Mouse (Mus musculus): ENCODE measurements around the gene Timeless. TPM values are rescaled to one million over a fixed set of nuclear protein-coding genes. Genes with fewer than 3 reads are reported as not detected.
A peak's percentile ranks its signal among the peaks of the same experiment; 100 is the strongest.
"Not testable (repeated sequence)": the region's sequence is repeated elsewhere in the genome, so short reads cannot be mapped to it uniquely, and the experiment has no call there.

Gene Timeless
- polyA plus RNA-seq, 1 experiment from 2014 or later: 68.2 TPM

DNA sequence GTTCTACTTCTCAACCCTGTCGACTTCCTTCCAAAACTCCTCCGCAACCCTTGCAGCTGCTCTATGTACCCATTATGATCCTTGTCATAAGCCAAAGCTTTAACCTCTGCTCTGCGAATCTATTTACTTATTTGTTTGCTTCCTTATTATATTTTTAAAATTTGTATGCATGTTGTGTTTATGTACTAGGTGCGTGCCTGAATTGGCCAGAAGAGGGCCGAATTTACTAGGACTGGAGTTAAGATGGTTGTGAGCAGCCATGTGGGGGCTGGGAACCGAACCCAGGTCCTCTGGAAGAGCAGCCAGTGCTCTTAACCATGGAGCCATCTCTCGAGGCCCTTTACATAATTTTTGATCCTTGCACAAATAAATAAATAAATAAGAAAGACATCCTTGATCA is 39.0 kb downstream of the Timeless start:
- Histone ChIP-seq H3K36me3 (ENCODE audit: control insufficient read depth, insufficient read depth, low read length) (no peaks in the 10 kb centered on the region), H3K9ac (ENCODE audit: low read depth, low read length) (peak overlapping the region; percentile 76), H3K4me2 (replicated peaks; ENCODE audit: low read depth, low read length) (peak overlapping the region; percentile 65), H3K27me3 (ENCODE audit: control insufficient read depth, insufficient read depth, low read length) (no peaks in the 10 kb centered on the region), H3K9me3 (ENCODE audit: control insufficient read depth, low read length) (no peaks in the 10 kb centered on the region), H3K4me3 (ENCODE audit: low read length) (peak overlapping the region; percentile 79), H3K27ac (ENCODE audit: low read depth, low read length) (0 out of 2 replicates have a peak overlapping the region, but pooled peaks have one; percentile 69), H3K4me1 (ENCODE audit: control insufficient read depth, insufficient read depth, low read length) (no peaks in the 10 kb centered on the region)
- 44% methylated on average over 7 of the region's 7 CpGs for WGBS
- ATAC-seq (ENCODE audit: low FRiP score, low TSS enrichment): no peak

DNA sequence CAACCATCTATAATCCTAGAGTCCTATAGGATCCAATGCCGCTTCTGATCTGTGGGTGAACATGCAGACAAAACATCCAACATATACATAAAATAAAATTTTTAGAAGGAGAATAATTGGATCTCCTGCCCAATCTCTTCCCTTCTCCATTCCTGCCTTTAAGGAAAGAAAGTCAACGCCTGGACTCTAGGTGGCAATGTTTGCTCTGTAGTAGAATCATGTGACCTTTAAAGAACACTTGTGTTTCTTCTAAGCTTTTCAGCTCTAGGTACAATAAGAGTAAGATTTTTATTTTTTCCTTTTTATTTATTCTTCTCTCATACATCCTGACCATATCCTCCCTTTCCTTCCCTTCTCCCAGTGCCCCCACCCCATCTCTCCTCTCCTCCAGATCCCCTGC is 40.0 kb downstream of the Timeless start:
- no peak overlapping the region for H3K4me2 ChIP-seq (replicated peaks; ENCODE audit: low read depth, low read length)
- ATAC-seq (ENCODE audit: low FRiP score, low TSS enrichment): no peak
- H3K9me3 ChIP-seq (ENCODE audit: control insufficient read depth, low read length): no peaks in the 10 kb centered on the region
- H3K27me3 ChIP-seq (ENCODE audit: control insufficient read depth, insufficient read depth, low read length): no peaks in the 10 kb centered on the region
- H3K4me1 ChIP-seq (ENCODE audit: control insufficient read depth, insufficient read depth, low read length): no peaks in the 10 kb centered on the region
- H3K36me3 ChIP-seq (ENCODE audit: control insufficient read depth, insufficient read depth, low read length): no peaks in the 10 kb centered on the region; the same call in 1 of the 2 replicates
- no peak overlapping the region for H3K27ac ChIP-seq (ENCODE audit: low read depth, low read length)
- no peak overlapping the region for H3K4me3 ChIP-seq (ENCODE audit: low read length)
- 66% methylated on average over 2 of the region's 2 CpGs for WGBS
- no peak overlapping the region for H3K9ac ChIP-seq (ENCODE audit: low read depth, low read length)

DNA sequence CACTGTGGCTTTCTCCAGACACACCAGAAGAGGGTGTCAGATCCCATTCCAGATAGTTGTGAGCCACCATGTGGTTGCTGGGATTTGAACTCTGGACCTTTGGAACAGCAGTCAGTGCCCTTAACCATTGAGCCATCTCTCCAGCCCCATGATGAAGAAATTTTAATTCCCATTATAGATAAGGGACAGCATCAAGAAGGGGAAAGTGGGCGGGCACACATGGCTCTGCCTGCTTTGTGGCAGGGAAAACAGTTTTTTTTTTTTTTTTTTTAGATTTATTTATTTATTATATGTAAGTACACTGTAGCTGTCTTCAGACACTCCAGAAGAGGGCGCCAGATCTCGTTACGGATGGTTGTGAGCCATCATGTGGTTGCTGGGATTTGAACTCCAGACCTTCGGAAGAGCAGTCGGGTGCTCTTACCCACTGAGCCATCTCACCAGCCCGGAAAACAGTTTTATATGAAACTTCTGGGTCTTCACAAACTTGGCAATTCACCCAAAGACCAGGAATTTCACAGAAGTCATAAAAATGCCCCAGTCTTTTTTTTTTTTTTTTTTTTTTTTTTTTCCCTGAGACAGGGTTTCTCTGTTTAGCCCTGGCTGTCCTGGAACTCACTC is 41.1 kb downstream of the Timeless start:
- H3K27me3 ChIP-seq (ENCODE audit: control insufficient read depth, insufficient read depth, low read length); H3K4me1 ChIP-seq (ENCODE audit: control insufficient read depth, insufficient read depth, low read length); ATAC-seq (ENCODE audit: low FRiP score, low TSS enrichment); H3K36me3 ChIP-seq (ENCODE audit: control insufficient read depth, insufficient read depth, low read length); H3K9ac ChIP-seq (ENCODE audit: low read depth, low read length); H3K9me3 ChIP-seq (ENCODE audit: control insufficient read depth, low read length); H3K4me3 ChIP-seq (ENCODE audit: low read length); H3K4me2 ChIP-seq (replicated peaks; ENCODE audit: low read depth, low read length); H3K27ac ChIP-seq (ENCODE audit: low read depth, low read length): not testable (repeated sequence)
- WGBS: 94% methylated on average over 4 of the region's 7 CpGs

DNA sequence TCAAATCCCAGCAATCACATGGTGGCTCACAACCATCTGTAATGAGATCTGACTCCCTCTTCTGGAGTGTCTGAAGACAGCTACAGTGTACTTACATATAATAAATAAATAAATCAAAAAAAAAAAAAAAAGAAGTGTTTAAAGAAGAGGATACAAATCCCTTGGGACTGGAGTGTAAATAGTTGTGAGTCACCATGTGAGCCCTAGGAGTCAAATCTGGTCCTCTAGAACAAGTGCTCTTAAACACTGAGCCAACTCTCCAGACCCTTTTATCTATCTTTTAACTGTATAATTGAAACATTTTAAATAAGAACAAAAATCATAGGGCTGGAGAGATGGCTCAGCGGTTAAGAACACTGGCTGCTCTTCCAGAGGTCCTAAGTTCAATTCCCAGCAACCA is 43.5 kb downstream of the Timeless start:
- not testable (repeated sequence) for H3K4me2 ChIP-seq (replicated peaks; ENCODE audit: low read depth, low read length); ATAC-seq (ENCODE audit: low FRiP score, low TSS enrichment); H3K9me3 ChIP-seq (ENCODE audit: control insufficient read depth, low read length); H3K9ac ChIP-seq (ENCODE audit: low read depth, low read length); H3K4me3 ChIP-seq (ENCODE audit: low read length); H3K27ac ChIP-seq (ENCODE audit: low read depth, low read length); H3K4me1 ChIP-seq (ENCODE audit: control insufficient read depth, insufficient read depth, low read length); H3K27me3 ChIP-seq (ENCODE audit: control insufficient read depth, insufficient read depth, low read length); H3K36me3 ChIP-seq (ENCODE audit: control insufficient read depth, insufficient read depth, low read length)
- 95% methylated on average over 1 of the region's 1 CpGs for WGBS

DNA sequence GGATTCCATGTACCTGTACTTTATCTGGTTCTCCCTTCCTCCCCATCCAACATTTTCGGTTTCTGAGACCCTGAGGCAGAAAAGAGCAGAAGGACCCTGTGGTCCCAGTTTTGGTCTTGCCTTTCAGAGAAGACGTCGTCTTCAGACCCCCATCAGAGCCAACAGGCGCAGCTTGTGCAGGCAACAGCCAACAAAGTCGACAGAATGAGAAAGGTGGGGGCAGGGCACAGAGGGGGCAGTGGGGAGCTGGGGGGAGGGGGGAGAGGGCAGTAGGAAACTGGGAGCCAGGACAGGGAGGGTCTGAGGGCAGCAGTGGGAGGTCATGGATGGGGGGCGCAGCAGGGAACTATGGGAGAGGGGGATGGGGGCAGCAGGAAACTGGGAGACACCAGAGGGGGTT is 46.3 kb downstream of the Timeless start:
- Histone ChIP-seq H3K4me3 (ENCODE audit: low read length) (no peak overlapping the region), H3K9me3 (ENCODE audit: control insufficient read depth, low read length) (no peaks in the 10 kb centered on the region), H3K27me3 (ENCODE audit: control insufficient read depth, insufficient read depth, low read length) (no peaks in the 10 kb centered on the region), H3K27ac (ENCODE audit: low read depth, low read length) (no peak overlapping the region), H3K4me2 (replicated peaks; ENCODE audit: low read depth, low read length) (no peak overlapping the region), H3K36me3 (ENCODE audit: control insufficient read depth, insufficient read depth, low read length) (peaks cover 32% of the 10 kb centered on the region; the same call in 1 of the 2 replicates), H3K9ac (ENCODE audit: low read depth, low read length) (no peak overlapping the region), H3K4me1 (ENCODE audit: control insufficient read depth, insufficient read depth, low read length) (no peaks in the 10 kb centered on the region)
- ATAC-seq (ENCODE audit: low FRiP score, low TSS enrichment): no peak
- WGBS: 63% methylated on average over 6 of the region's 6 CpGs

DNA sequence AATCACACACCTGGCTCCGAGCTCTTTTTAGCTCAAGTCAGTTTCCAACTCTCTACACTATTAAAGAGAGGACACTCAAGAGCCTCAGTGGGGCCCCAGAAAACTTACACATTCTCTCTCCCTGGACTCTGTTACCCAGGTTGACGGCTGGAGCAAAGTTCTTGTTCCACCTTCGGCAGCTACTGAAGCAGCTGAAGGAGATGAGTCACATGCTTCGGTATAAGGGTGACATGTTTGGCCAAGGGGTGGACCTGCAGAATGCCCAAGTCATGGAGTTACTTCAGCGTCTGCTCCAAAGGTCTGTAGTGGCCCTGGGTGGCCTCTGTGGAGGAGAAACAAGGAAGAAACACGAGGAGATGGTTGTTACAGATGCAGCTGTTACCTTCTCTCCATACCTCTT is 49.1 kb downstream of the Timeless start:
- Histone ChIP-seq H3K36me3 (ENCODE audit: control insufficient read depth, insufficient read depth, low read length) (peaks cover 49% of the 10 kb centered on the region), H3K9ac (ENCODE audit: low read depth, low read length) (no peak overlapping the region), H3K4me1 (ENCODE audit: control insufficient read depth, insufficient read depth, low read length) (no peaks in the 10 kb centered on the region), H3K4me2 (replicated peaks; ENCODE audit: low read depth, low read length) (no peak overlapping the region), H3K9me3 (ENCODE audit: control insufficient read depth, low read length) (no peaks in the 10 kb centered on the region), H3K27ac (ENCODE audit: low read depth, low read length) (no peak overlapping the region), H3K4me3 (ENCODE audit: low read length) (no peak overlapping the region), H3K27me3 (ENCODE audit: control insufficient read depth, insufficient read depth, low read length) (no peaks in the 10 kb centered on the region)
- 90% methylated on average over 6 of the region's 6 CpGs for WGBS
- ATAC-seq (ENCODE audit: low FRiP score, low TSS enrichment): no peak

DNA sequence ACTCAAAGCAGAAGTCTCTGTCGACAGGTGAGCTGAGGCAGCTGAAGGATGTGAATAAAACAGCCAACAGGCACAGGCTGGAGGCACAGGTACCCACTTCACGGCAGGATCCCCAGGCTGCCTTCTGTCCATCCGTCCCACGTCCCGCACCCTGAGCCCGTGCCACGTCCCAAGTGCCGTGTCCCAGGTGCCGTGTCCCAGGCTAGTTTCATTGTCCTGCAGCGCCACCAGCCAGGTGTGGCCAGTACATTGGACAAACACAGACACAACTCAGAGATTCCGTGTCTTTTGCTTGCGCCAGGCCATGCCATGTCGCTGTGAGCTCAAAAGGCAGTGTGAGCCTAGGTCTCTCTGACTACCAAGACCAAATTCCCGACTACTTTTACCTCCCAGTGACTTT is 49.8 kb downstream of the Timeless start:
- peaks cover 49% of the 10 kb centered on the region for H3K36me3 ChIP-seq (ENCODE audit: control insufficient read depth, insufficient read depth, low read length)
- no peak overlapping the region for H3K4me2 ChIP-seq (replicated peaks; ENCODE audit: low read depth, low read length)
- H3K4me1 ChIP-seq (ENCODE audit: control insufficient read depth, insufficient read depth, low read length): no peaks in the 10 kb centered on the region
- ATAC-seq (ENCODE audit: low FRiP score, low TSS enrichment): no peak
- 93% methylated on average over 14 of the region's 14 CpGs for WGBS
- no peak overlapping the region for H3K9ac ChIP-seq (ENCODE audit: low read depth, low read length)
- no peaks in the 10 kb centered on the region for H3K27me3 ChIP-seq (ENCODE audit: control insufficient read depth, insufficient read depth, low read length)
- H3K4me3 ChIP-seq (ENCODE audit: low read length): no peak overlapping the region
- H3K9me3 ChIP-seq (ENCODE audit: control insufficient read depth, low read length): no peaks in the 10 kb centered on the region
- H3K27ac ChIP-seq (ENCODE audit: low read depth, low read length): no peak overlapping the region

DNA sequence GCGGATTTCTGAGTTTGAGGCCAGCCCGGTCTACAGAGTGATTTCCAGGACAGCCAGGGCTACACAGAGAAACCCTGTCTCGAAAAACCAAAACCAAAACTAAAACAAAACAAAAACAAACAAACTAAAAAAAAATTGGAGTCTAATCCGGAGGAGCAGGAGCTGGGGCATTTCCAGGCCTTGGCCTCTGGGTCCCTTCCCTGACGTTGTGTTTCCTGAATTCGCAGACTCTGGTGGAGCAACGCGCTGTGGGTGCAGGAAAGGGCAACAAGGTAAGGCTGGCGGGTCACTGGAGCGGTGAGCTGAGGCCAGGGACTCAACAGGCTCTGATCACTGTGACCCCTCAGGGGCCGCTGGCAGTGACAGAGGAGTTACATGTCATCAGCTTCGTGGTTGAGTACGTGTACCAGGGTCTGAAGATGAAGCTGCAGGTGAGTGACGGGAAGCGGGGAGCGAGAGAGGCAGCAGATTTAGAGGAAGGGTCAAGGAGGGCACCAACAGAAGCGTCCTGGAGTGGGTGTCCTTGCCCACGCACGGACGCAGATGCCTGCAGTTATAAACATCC is 51.1 kb downstream of the Timeless start:
- Histone ChIP-seq H3K4me3 (ENCODE audit: low read length) (no peak overlapping the region), H3K9me3 (ENCODE audit: control insufficient read depth, low read length) (no peaks in the 10 kb centered on the region), H3K27me3 (ENCODE audit: control insufficient read depth, insufficient read depth, low read length) (no peaks in the 10 kb centered on the region), H3K4me2 (replicated peaks; ENCODE audit: low read depth, low read length) (no peak overlapping the region), H3K36me3 (ENCODE audit: control insufficient read depth, insufficient read depth, low read length) (peaks cover 49% of the 10 kb centered on the region), H3K27ac (ENCODE audit: low read depth, low read length) (no peak overlapping the region), H3K9ac (ENCODE audit: low read depth, low read length) (no peak overlapping the region), H3K4me1 (ENCODE audit: control insufficient read depth, insufficient read depth, low read length) (no peaks in the 10 kb centered on the region)
- ATAC-seq (ENCODE audit: low FRiP score, low TSS enrichment): 0 out of 2 replicates have a peak, but pooled peaks have one; percentile 30
- WGBS: 75% methylated on average over 20 of the region's 20 CpGs

DNA sequence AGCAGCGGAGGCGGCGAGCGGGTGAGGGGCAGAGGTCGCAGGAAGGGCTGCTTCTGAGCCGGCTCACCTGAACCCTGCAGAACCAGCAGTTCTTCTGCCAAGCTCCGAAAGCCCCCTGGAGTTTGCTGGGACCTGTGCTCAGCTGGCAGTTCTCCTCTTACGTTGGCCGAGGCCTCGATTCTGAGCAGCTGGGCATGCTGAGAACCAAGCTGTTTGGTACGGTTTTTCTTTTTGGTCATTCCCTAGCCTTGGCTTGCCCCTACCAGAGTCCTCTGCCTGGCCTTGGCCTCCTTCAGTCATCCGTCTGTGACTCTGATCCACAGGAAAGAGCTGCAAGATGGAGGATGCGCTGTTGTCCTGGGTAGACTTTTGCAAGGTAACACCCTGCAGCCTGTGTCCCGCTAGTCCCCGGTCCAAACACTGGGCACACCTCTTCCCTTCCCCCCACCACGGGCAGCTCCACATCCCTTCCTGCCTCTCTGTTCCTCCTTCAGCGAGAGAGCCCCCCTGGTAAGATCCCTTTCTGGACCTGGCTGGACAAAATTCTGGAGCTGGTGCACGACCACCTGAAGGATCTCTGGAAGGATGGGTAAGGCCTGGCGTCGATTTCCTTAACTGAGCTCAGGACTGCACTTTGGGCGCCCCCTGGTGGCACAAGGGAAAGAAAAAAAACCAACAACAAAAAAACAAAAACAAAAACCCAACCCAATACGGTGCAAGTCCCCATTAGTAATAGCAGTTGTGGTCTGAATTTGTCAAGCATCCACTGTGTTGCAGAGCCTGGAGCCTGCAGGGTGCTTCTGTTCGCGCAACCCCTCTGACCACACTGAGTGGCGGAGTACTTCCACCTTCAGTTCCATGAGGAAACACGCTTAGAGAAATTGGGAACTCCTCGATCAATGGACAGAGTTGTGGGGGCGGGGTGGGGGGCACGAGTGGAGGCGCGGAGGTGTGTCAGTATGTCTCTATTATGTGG is 52.0 kb downstream of the Timeless start:
- Histone ChIP-seq H3K9me3 (ENCODE audit: control insufficient read depth, low read length) (no peaks in the 10 kb centered on the region), H3K36me3 (ENCODE audit: control insufficient read depth, insufficient read depth, low read length) (peaks cover 44% of the 10 kb centered on the region), H3K27ac (ENCODE audit: low read depth, low read length) (no peak overlapping the region), H3K9ac (ENCODE audit: low read depth, low read length) (no peak overlapping the region; the same call in 1 of the 2 replicates), H3K4me3 (ENCODE audit: low read length) (no peak overlapping the region), H3K4me2 (replicated peaks; ENCODE audit: low read depth, low read length) (no peak overlapping the region), H3K27me3 (ENCODE audit: control insufficient read depth, insufficient read depth, low read length) (no peaks in the 10 kb centered on the region), H3K4me1 (ENCODE audit: control insufficient read depth, insufficient read depth, low read length) (no peaks in the 10 kb centered on the region)
- ATAC-seq (ENCODE audit: low FRiP score, low TSS enrichment): no peak
- WGBS: 62% methylated on average over 31 of the region's 31 CpGs

All from kidney, embryonic 14.5 days (tissue).